Mouse (Mus musculus): ENCODE results near the gene Fam124a. TPM values are rescaled to one million over a fixed set of nuclear protein-coding genes. Genes with fewer than 3 reads are reported as not detected.

Fam124a gene
- total RNA-seq, 2 experiments from 2014 or later, result 3.0 to 4.3 TPM

GRCm38 (mm10) chr14:62650376-62650775, 94.8 kb downstream of the Fam124a start:
- no peak for DNase-seq (ENCODE audit: low spot score)
- intact Hi-C loops (cut with DNase I), result no loop called here

- intact Hi-C loops (cut with DNase I), result no loop called here
- no peak for DNase-seq (ENCODE audit: low spot score)
Measured at GRCm38 (mm10) chr14:62651771-62652170, 96.2 kb downstream of the Fam124a start.

GRCm38 (mm10) chr14:62655996-62656395, 100.5 kb downstream of the Fam124a start:
- intact Hi-C loops (cut with DNase I), result no loop called here
- no peak for DNase-seq (ENCODE audit: low spot score)

- no peak for DNase-seq (ENCODE audit: low spot score)
- intact Hi-C loops (cut with DNase I), result no loop called here
Measured at GRCm38 (mm10) chr14:62657469-62657868, 101.9 kb downstream of the Fam124a start.

Other genes starting within 250 kb of the Fam124a start
- not detected for gene Gucy1b2, start 99.4 kb upstream of the Fam124a start, total RNA-seq (2021)
- gene Gm4131, start 11.2 kb downstream of the Fam124a start, total RNA-seq (2021), result not detected
- gene Serpine3, start 107.9 kb downstream of the Fam124a start, total RNA-seq (2021), result not detected
- gene Ints6, start 205.4 kb downstream of the Fam124a start, total RNA-seq (2021), result 10 to 100 TPM; 15.6 to 17.7 TPM

Data from heart, postnatal 25 days (tissue).